Mouse (Mus musculus): ENCODE measurements around the gene Wipi1. TPM values are rescaled to one million over a fixed set of nuclear protein-coding genes. Genes with fewer than 3 reads are reported as not detected.
A peak's percentile ranks its signal among the peaks of the same experiment; 100 is the strongest.

The Wipi1 gene
- total and polyA plus RNA-seq, 2 experiments, result 7.3 to 8.5 TPM

DNA sequence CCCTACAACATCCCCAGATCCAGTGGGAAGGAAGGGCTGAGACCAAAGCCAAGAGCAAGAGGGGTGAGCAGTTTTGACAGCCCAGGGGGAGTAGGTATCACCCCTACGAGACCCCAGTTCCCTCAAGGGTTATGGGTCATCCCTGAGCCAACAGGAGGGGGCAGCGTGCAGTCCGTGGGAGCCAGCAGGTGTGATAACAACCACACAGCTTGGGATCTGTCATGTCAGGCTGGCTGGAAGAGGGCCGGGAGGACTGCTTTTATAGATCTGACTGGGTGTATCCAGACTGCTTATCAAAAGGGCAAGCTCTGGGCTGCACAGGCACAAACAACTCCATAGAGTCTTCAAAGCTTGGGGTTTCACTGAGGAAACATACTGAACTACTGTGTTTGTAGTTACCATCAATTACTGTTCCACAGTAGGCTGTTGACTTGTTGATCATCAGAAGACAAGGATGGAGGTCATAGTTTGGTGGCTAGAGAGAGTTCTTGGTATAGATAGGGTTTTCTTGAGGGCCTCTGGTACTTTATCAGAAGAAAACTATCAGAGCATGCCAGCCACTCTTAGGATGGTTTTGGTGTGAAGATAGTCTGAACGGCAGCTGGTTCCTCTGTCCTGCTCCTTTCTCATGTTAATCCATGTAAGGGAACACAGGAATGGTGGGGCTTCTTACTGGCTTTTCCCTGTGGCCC is 62.0 kb downstream of the Wipi1 start:
- Histone ChIP-seq H3K4me3 (ENCODE audit: insufficient read depth, low read depth, low read length) (no peak overlapping the region), H3K27ac (replicated peaks; ENCODE audit: insufficient read depth, low read depth, low read length) (no peak overlapping the region), H3K27me3 (ENCODE audit: control insufficient read depth, insufficient read depth, low read length) (no peaks in the 10 kb centered on the region), H3K36me3 (ENCODE audit: control insufficient read depth, insufficient read depth, low read length) (no peaks in the 10 kb centered on the region), H3K9ac (ENCODE audit: low read depth, low read length) (no peak overlapping the region), H3K4me1 (ENCODE audit: control insufficient read depth, insufficient read depth, low read length) (peaks cover 10% of the 10 kb centered on the region; the same call in 1 of the 2 replicates), H3K79me2 (ENCODE audit: control insufficient read depth, insufficient read depth, low read length) (no peaks in the 10 kb centered on the region)
- WGBS, result 90% methylated on average over 5 of the region's 5 CpGs
- TF ChIP-seq POLR2A (IDR thresholded peaks at IDR 0.05; ENCODE audit: extremely low read depth, insufficient read depth, low read length), result no peak
- TF ChIP-seq CTCF (IDR thresholded peaks at IDR 0.05; ENCODE audit: low read depth, low read length), result no peak
- no peak for DNase-seq (ENCODE audit: extremely low read depth, low read depth, low spot score)

DNA sequence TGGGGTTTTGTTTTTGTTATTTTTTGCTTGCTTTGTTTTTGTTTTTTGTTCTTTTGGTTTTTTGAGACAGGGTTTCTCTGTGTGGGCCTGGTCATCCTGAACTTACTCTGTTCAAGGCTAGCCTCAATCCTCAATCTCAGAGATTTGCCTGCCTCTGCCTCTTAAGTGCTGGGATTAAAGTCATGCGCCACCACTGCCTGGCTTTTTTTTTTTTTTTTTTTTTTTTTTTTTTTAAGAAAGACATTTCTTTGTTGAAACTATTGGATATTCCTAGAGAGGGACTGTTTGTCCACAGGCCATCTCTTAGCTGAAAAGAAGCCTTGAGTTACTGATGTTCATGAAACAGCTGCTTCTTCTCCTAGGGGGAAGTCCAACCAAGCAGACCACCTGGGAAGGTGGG is 64.1 kb downstream of the Wipi1 start:
- Histone ChIP-seq H3K27ac (replicated peaks; ENCODE audit: insufficient read depth, low read depth, low read length) (no peak overlapping the region), H3K9ac (ENCODE audit: low read depth, low read length) (no peak overlapping the region), H3K4me1 (ENCODE audit: control insufficient read depth, insufficient read depth, low read length) (peaks cover 21% of the 10 kb centered on the region), H3K79me2 (ENCODE audit: control insufficient read depth, insufficient read depth, low read length) (no peaks in the 10 kb centered on the region), H3K36me3 (ENCODE audit: control insufficient read depth, insufficient read depth, low read length) (no peaks in the 10 kb centered on the region), H3K27me3 (ENCODE audit: control insufficient read depth, insufficient read depth, low read length) (no peaks in the 10 kb centered on the region), H3K4me3 (ENCODE audit: insufficient read depth, low read depth, low read length) (no peak overlapping the region)
- no peak for DNase-seq (ENCODE audit: extremely low read depth, low read depth, low spot score)
- TF ChIP-seq POLR2A (IDR thresholded peaks at IDR 0.05; ENCODE audit: extremely low read depth, insufficient read depth, low read length), result no peak
- no peak for TF ChIP-seq CTCF (IDR thresholded peaks at IDR 0.05; ENCODE audit: low read depth, low read length)
- 95% methylated on average over 1 of the region's 1 CpGs for WGBS

DNA sequence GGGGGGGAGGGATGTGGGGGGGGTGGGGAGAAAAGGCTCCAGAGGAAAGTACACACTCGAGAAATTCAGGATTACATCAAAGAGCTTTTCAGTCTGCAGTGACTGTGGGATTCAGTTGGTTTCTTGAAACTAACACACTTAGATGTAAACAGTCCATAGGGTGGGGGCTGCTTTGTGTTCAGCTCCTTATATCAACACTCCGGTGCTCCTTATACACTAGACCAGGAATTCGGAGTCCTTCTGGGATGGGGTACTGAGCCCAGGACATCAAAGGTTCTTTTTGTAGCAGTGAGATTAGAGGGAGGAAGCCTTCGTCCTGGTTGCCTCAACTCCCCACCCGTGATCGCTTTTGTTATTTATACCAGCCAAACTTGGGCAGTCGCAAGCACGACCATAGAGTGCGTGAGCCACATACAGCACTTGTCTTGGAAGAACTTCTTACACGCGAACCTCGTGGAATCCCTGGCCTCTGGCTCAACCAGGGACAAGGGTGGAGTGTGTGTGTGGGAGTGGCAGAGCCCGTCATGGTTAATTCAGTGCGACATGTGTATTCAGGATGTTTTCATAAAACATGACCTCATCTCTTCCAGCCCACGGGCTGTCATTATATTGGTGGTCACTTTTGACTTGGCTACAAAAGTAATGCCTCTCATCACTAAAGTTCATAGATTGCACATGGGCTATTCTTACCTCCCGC is 65.3 kb downstream of the Wipi1 start:
- H3K4me3 ChIP-seq (ENCODE audit: insufficient read depth, low read depth, low read length), result no peak overlapping the region
- H3K27me3 ChIP-seq (ENCODE audit: control insufficient read depth, insufficient read depth, low read length), result no peaks in the 10 kb centered on the region
- no peak overlapping the region for H3K9ac ChIP-seq (ENCODE audit: low read depth, low read length)
- no peaks in the 10 kb centered on the region for H3K36me3 ChIP-seq (ENCODE audit: control insufficient read depth, insufficient read depth, low read length)
- H3K4me1 ChIP-seq (ENCODE audit: control insufficient read depth, insufficient read depth, low read length), result peaks cover 21% of the 10 kb centered on the region
- 90% methylated on average over 16 of the region's 16 CpGs for WGBS
- DNase-seq (ENCODE audit: extremely low read depth, low read depth, low spot score), result no peak
- no peaks in the 10 kb centered on the region for H3K79me2 ChIP-seq (ENCODE audit: control insufficient read depth, insufficient read depth, low read length)
- no peak overlapping the region for H3K27ac ChIP-seq (replicated peaks; ENCODE audit: insufficient read depth, low read depth, low read length)
- TF ChIP-seq CTCF (IDR thresholded peaks at IDR 0.05; ENCODE audit: low read depth, low read length), result no peak
- no peak for TF ChIP-seq POLR2A (IDR thresholded peaks at IDR 0.05; ENCODE audit: extremely low read depth, insufficient read depth, low read length)

DNA sequence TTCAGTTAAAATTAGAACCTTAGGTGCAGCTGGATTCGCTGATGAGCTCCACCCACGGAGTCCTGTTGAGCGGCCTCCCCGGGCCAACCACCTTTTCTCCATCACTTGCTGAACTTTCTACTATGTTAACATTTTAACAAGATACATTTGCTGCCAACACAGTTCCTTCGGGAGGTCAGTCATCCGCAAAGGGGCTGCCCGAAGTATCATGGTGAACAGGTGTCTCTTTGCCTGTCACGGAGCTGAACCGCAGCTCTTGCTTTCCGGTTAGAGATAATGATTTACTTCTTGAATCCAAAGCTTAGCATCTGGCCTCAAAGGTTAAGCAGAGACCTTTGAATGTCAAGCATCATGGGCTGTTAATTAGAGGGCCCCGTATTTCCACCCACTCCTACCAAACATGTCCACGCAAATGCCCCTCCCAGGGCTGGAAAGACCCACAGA is 66.0 kb downstream of the Wipi1 start:
- peak overlapping the region; percentile 3; the same call in 1 of the 2 replicates for H3K9ac ChIP-seq (ENCODE audit: low read depth, low read length)
- peaks cover 21% of the 10 kb centered on the region for H3K4me1 ChIP-seq (ENCODE audit: control insufficient read depth, insufficient read depth, low read length)
- H3K27me3 ChIP-seq (ENCODE audit: control insufficient read depth, insufficient read depth, low read length), result no peaks in the 10 kb centered on the region
- no peak overlapping the region for H3K4me3 ChIP-seq (ENCODE audit: insufficient read depth, low read depth, low read length)
- peak; percentile 26 for DNase-seq (ENCODE audit: extremely low read depth, low read depth, low spot score)
- TF ChIP-seq CTCF (IDR thresholded peaks at IDR 0.05; ENCODE audit: low read depth, low read length) (no peak), POLR2A (IDR thresholded peaks at IDR 0.05; ENCODE audit: extremely low read depth, insufficient read depth, low read length) (no peak)
- H3K36me3 ChIP-seq (ENCODE audit: control insufficient read depth, insufficient read depth, low read length), result no peaks in the 10 kb centered on the region
- no peaks in the 10 kb centered on the region for H3K79me2 ChIP-seq (ENCODE audit: control insufficient read depth, insufficient read depth, low read length)
- WGBS, result 39% methylated on average over 12 of the region's 12 CpGs
- peak overlapping the region; percentile 33 for H3K27ac ChIP-seq (replicated peaks; ENCODE audit: insufficient read depth, low read depth, low read length)

DNA sequence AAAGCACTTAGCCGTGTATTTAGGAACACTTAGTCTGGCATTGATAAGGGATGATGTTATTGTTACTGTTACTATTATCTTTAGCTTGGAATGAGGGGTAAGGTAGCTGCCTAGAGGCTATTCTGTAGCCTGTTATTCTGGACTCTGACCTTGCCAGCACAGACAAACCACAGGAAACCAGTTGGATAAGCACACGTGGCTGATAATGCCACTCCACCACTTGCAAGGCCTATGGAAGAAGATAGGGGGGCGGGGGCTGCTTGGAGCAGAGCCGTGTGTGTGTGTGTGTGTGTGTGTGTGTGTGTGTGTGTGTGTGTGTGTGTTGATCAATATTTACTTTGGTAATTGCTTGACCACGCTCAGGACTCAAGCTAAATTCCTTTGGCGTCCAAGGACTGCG is 66.5 kb downstream of the Wipi1 start:
- Histone ChIP-seq H3K36me3 (ENCODE audit: control insufficient read depth, insufficient read depth, low read length) (no peaks in the 10 kb centered on the region), H3K27ac (replicated peaks; ENCODE audit: insufficient read depth, low read depth, low read length) (peak overlapping the region; percentile 33)
- peak; percentile 70 for DNase-seq (ENCODE audit: extremely low read depth, low read depth, low spot score)

DNA sequence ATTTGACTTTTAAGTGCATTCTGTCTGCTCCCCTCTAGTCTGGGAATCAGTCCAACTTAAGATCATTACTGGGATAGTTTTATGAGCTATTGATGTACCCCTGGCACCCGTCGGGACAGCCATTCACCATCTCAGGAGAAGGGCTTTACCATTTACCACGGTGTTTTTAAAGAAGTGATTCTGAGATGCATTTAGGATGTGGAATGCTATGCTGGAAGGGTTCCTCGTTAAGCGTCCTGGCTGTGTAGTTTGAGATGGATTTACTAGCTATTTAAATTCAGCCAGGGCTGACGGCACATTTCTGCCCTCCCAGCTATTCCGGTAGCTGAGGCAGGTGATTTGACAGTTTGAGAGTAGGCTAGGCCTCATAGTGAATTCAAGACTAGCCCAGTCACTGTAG is 67.3 kb downstream of the Wipi1 start:
- Histone ChIP-seq H3K27ac (replicated peaks; ENCODE audit: insufficient read depth, low read depth, low read length) (no peak overlapping the region; the same call in 1 of the 2 replicates), H3K4me3 (ENCODE audit: insufficient read depth, low read depth, low read length) (no peak overlapping the region), H3K36me3 (ENCODE audit: control insufficient read depth, insufficient read depth, low read length) (no peaks in the 10 kb centered on the region), H3K4me1 (ENCODE audit: control insufficient read depth, insufficient read depth, low read length) (peaks cover 21% of the 10 kb centered on the region), H3K27me3 (ENCODE audit: control insufficient read depth, insufficient read depth, low read length) (no peaks in the 10 kb centered on the region), H3K9ac (ENCODE audit: low read depth, low read length) (no peak overlapping the region), H3K79me2 (ENCODE audit: control insufficient read depth, insufficient read depth, low read length) (no peaks in the 10 kb centered on the region)
- TF ChIP-seq CTCF (IDR thresholded peaks at IDR 0.05; ENCODE audit: low read depth, low read length), result no peak
- no peak for TF ChIP-seq POLR2A (IDR thresholded peaks at IDR 0.05; ENCODE audit: extremely low read depth, insufficient read depth, low read length)
- WGBS, result 67% methylated on average over 7 of the region's 7 CpGs
- peak; percentile 13 for DNase-seq (ENCODE audit: extremely low read depth, low read depth, low spot score)

More for the DNA sequence above, 66.5 kb downstream of the Wipi1 start:
- H3K79me2 ChIP-seq (ENCODE audit: control insufficient read depth, insufficient read depth, low read length), result no peaks in the 10 kb centered on the region
- H3K4me3 ChIP-seq (ENCODE audit: insufficient read depth, low read depth, low read length), result no peak overlapping the region
- H3K4me1 ChIP-seq (ENCODE audit: control insufficient read depth, insufficient read depth, low read length), result peaks cover 21% of the 10 kb centered on the region
- no peak for TF ChIP-seq POLR2A (IDR thresholded peaks at IDR 0.05; ENCODE audit: extremely low read depth, insufficient read depth, low read length)
- TF ChIP-seq CTCF (IDR thresholded peaks at IDR 0.05; ENCODE audit: low read depth, low read length), result no peak
- WGBS, result 30% methylated on average over 7 of the region's 7 CpGs
- no peak overlapping the region for H3K9ac ChIP-seq (ENCODE audit: low read depth, low read length)
- no peaks in the 10 kb centered on the region for H3K27me3 ChIP-seq (ENCODE audit: control insufficient read depth, insufficient read depth, low read length)
